Mouse (Mus musculus): ENCODE measurements around the gene Sat2.

The Sat2 gene

DNA sequence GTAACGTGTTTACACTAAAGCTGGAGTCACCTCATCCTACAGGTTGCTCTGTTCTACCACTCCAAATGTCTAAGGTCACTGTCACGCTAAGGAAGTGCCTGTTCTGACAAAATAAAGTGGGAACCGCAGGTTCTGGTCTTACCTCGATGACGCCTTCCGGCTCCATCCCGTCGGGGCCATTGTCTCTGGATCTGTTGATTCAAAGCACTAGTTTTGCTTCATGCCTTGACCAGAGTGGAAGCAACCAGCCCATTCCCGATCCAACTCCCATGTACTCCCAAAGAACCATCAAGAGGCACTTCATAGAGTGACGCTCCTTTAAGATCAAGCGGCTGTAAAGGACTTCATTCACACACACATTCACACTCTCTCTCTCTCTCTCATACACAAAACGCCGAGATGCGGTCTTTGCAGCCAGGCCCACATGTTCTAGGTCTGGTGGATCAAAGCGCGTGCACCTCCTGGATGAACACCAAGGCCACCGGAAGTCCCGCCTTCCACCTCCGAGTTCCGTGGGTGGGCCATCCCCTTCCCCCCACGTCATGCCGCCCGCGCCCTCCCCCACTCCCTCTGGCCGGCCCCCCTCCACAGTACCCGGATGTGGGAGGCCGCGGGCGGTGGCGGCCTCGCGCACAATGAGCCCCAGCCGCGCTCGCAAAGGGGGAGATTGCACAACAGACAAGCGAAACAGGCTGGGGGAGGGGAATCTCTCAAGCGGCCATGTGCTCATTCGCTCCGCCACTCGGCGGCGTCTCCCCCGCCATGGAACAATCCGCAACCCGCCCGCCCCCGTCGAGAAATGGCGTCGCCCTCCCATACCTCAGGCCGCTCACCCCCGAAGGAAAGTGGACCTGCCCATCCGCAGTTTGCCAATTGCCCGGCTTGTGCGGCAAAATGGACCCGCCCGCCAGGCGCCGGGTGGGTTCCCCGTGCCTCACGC lies 49.2 kb downstream of the Sat2 start:
- DNase-seq (ENCODE audit: low spot score) = peak; percentile 98

GRCm38 (mm10) chr11:69671726-69672124 lies 49.9 kb downstream of the Sat2 start:
- no peak for DNase-seq (ENCODE audit: low spot score)

DNA sequence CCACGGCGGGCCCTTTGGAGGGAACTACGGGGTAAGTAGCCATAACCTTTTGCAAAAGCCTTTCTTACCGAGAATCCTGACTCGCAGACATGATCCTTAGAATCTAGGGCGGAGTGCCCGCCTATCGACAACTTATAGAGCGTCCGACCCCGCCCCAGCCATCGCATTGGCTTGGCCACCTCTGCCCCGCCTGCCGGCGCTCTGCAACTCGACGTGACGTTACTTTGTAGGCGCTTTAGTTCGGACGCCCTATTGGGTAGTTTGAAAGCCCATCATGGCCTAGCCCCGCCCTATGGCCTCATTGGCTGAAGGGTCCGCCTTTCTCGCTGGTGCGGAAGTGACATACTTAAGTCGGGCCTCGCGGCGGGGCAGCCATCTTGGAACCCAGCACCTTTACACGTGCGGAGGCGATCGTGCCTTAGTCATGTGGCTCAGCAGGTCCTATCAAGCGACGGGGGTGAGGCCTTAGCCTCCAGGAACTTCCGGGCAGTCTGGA lies 50.4 kb downstream of the Sat2 start, which contains the start of gene Eif4a1:
TSS of gene Eif4a1 (minus strand) at position 213 of the 496 bp plus-strand sequence.
- DNase-seq (ENCODE audit: low spot score) = peak; percentile 100
